Mouse (Mus musculus): ENCODE measurements around the gene Patl1.
"Not testable (repeated sequence)": the region's sequence is repeated elsewhere in the genome, so short reads cannot be mapped to it uniquely, and the experiment has no call there.

The Patl1 gene

GRCm38 (mm10) chr19:11912037-11912532 lies at the start of gene Patl1:
Gene Patl1 (plus strand): TSS chr19:11912399.
- DNase-seq (ENCODE audit: low read depth, low spot score): peak; percentile 98

GRCm38 (mm10) chr19:11867837-11868236 lies 44.4 kb upstream of the Patl1 start:
- peak; percentile 47 for DNase-seq (ENCODE audit: low read depth, low spot score)

- no peak for DNase-seq (ENCODE audit: low read depth, low spot score)
Observed at GRCm38 (mm10) chr19:11875006-11875405, 37.2 kb upstream of the Patl1 start, which contains the start of gene Olfr1419. Gene Olfr1419 (minus strand): TSS chr19:11875106.

GRCm38 (mm10) chr19:11878404-11878803 lies 33.8 kb upstream of the Patl1 start:
- DNase-seq (ENCODE audit: low read depth, low spot score): not testable (repeated sequence)

- DNase-seq (ENCODE audit: low read depth, low spot score): no peak
Observed at GRCm38 (mm10) chr19:11886265-11886664, 25.9 kb upstream of the Patl1 start, which contains the start of gene Olfr1420. Gene Olfr1420 (plus strand): TSS chr19:11886565.

GRCm38 (mm10) chr19:11911021-11911420 lies 1.2 kb upstream of the Patl1 start:
- DNase-seq (ENCODE audit: low read depth, low spot score): no peak

- peak; percentile 14 for DNase-seq (ENCODE audit: low read depth, low spot score)
Observed at GRCm38 (mm10) chr19:11911603-11912002, 596 bp upstream of the Patl1 start.

- peak; percentile 71 for DNase-seq (ENCODE audit: low read depth, low spot score)
Observed at GRCm38 (mm10) chr19:11912533-11913121, 428 bp downstream of the Patl1 start.

GRCm38 (mm10) chr19:11915804-11916203 lies 3.6 kb downstream of the Patl1 start:
- no peak for DNase-seq (ENCODE audit: low read depth, low spot score)

- no peak for DNase-seq (ENCODE audit: low read depth, low spot score)
Observed at GRCm38 (mm10) chr19:11922068-11922467, 9.9 kb downstream of the Patl1 start.

- DNase-seq (ENCODE audit: low read depth, low spot score): not testable (repeated sequence)
Observed at GRCm38 (mm10) chr19:11922515-11922914, 10.3 kb downstream of the Patl1 start.

GRCm38 (mm10) chr19:11926380-11926779 lies 14.2 kb downstream of the Patl1 start:
- DNase-seq (ENCODE audit: low read depth, low spot score): no peak

GRCm38 (mm10) chr19:11928025-11928748 lies 16.0 kb downstream of the Patl1 start:
- peak; percentile 42 for DNase-seq (ENCODE audit: low read depth, low spot score)

GRCm38 (mm10) chr19:11946460-11946859 lies 34.3 kb downstream of the Patl1 start:
- not testable (repeated sequence) for DNase-seq (ENCODE audit: low read depth, low spot score)

GRCm38 (mm10) chr19:11949878-11950277 lies 37.7 kb downstream of the Patl1 start:
- DNase-seq (ENCODE audit: low read depth, low spot score): no peak

- no peak for DNase-seq (ENCODE audit: low read depth, low spot score)
Observed at GRCm38 (mm10) chr19:11950747-11951146, 38.5 kb downstream of the Patl1 start.

GRCm38 (mm10) chr19:11954206-11954605 lies 42.0 kb downstream of the Patl1 start:
- DNase-seq (ENCODE audit: low read depth, low spot score): peak; percentile 62

GRCm38 (mm10) chr19:11956636-11957035 lies 44.4 kb downstream of the Patl1 start:
- no peak for DNase-seq (ENCODE audit: low read depth, low spot score)

GRCm38 (mm10) chr19:11957396-11957795 lies 45.2 kb downstream of the Patl1 start:
- DNase-seq (ENCODE audit: low read depth, low spot score): no peak

- DNase-seq (ENCODE audit: low read depth, low spot score): no peak
Observed at GRCm38 (mm10) chr19:11957846-11958245, 45.6 kb downstream of the Patl1 start.

GRCm38 (mm10) chr19:11964266-11964665 lies 52.1 kb downstream of the Patl1 start:
- peak; percentile 39 for DNase-seq (ENCODE audit: low read depth, low spot score)

- DNase-seq (ENCODE audit: low read depth, low spot score): peak; percentile 100
Observed at GRCm38 (mm10) chr19:11965023-11965942, 53.1 kb downstream of the Patl1 start, which contains the start of gene Osbp. Gene Osbp (plus strand): TSS chr19:11965941.
